Mouse (Mus musculus) stomach, postnatal 0 days (tissue): ENCODE data around the gene Galnt14. TPM values are rescaled to one million over a fixed set of nuclear protein-coding genes. Genes with fewer than 3 reads are reported as not detected.

ENCODE experiments used
- ATAC-seq: fragments of 200-750 bp; cut with Nextera tagmentation; 2 replicates; pipeline ENCODE4 v1.8.0; 2017; ENCODE audit not compliant: low FRiP score, low TSS enrichment
- DNase-seq: peaks from one replicate; pipeline ENCODE4 v3.0.0-alpha.2; 2016; ENCODE audit warnings: low spot score
- H3K27ac ChIP-seq: fragments of 300-500 bp; sonication (generic); replicated peaks from 2 replicates; pipeline ENCODE4 v1.5.1; 2014; ENCODE audit warnings: mild to moderate bottlenecking, control low read depth
- H3K27me3 ChIP-seq: fragments of 300-500 bp; sonication (generic); 2 replicates; pipeline ENCODE4 v1.6.1; 2014; ENCODE audit warnings: low read length; ENCODE audit not compliant: control insufficient read depth, insufficient read depth
- H3K36me3 ChIP-seq: fragments of 300-500 bp; sonication (generic); 2 replicates; pipeline ENCODE4 v1.6.1; 2014; ENCODE audit warnings: low read length, mixed read lengths; ENCODE audit not compliant: control insufficient read depth, insufficient read depth
- H3K4me1 ChIP-seq: fragments of 300-500 bp; sonication (generic); replicated peaks from 2 replicates; pipeline ENCODE4 v1.6.1; 2014; ENCODE audit warnings: antibody characterized with exemption; ENCODE audit not compliant: control insufficient read depth, insufficient read depth
- H3K4me2 ChIP-seq: fragments of 300-500 bp; sonication (generic); replicated peaks from 2 replicates; pipeline ENCODE4 v1.6.1; 2014; ENCODE audit warnings: low read depth, mild to moderate bottlenecking, control low read depth, moderate library complexity
- H3K4me3 ChIP-seq: fragments of 300-500 bp; sonication (generic); 2 replicates; pipeline ENCODE4 v1.5.1; 2014; ENCODE audit warnings: low read depth, low read length, control low read depth
- H3K9ac ChIP-seq: fragments of 300-500 bp; sonication (generic); 2 replicates; pipeline ENCODE4 v1.6.1; 2014; ENCODE audit warnings: mild to moderate bottlenecking, low read length, control low read depth, mixed read lengths
- H3K9me3 ChIP-seq: fragments of 300-500 bp; sonication (generic); 2 replicates; pipeline ENCODE4 v1.6.1; 2016; ENCODE audit warnings: low read length; ENCODE audit not compliant: control insufficient read depth
- CTCF ChIP-seq: IDR thresholded peaks from 2 replicates; pipeline ENCODE4 v1.5.1; 2016; ENCODE audit warnings: antibody characterized with exemption, low read depth, mild to moderate bottlenecking, moderate library complexity
- EP300 ChIP-seq: optimal IDR thresholded peaks from 2 replicates; pipeline ENCODE3; 2016; ENCODE audit warnings: antibody characterized with exemption
- WGBS: fragments of 180-500 bp; shearing (Covaris S2); extraction: QIAGEN DNeasy Blood & Tissue Kit; methylation state at CpG from one replicate; pipeline ENCODE4 v1.1.7; 2014; 5-methylcytosine and 5-hydroxymethylcytosine counted together
- polyA plus RNA-seq: library from polyadenylated mRNA; unstranded; fragments of >200 nt; fragmentation: Nextera tagmentation; extraction: Ambion mirVana; gene quantifications from 2 replicates; pipeline ENCODE4 v1.2.1, GENCODE M21; 2015

The Galnt14 gene
- polyA plus RNA-seq, 1 experiment from 2014 or later: 0.07 TPM

DNA sequence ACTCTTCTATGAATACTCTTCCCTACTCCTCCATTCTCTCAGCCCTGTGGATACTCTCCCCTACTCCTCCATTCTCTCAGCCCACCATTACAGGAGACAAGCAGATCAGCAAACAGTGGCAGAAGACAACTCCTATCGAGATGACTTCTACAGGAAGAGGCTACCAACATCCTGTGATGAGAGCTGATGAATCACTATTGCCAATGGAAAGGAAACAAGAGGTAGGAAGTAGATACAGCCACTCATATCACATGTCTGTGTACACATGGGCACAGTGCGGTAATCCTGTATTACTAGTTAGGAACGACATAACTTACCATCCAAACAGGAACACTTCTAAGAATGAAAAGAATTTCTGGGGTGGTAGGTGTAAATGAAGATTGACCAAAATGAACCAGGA, 53.9 kb downstream of the Galnt14 start:
- WGBS: 82% methylated on average over 3 of the region's 3 CpGs
- no peaks in the 10 kb centered on the region for H3K36me3 ChIP-seq

DNA sequence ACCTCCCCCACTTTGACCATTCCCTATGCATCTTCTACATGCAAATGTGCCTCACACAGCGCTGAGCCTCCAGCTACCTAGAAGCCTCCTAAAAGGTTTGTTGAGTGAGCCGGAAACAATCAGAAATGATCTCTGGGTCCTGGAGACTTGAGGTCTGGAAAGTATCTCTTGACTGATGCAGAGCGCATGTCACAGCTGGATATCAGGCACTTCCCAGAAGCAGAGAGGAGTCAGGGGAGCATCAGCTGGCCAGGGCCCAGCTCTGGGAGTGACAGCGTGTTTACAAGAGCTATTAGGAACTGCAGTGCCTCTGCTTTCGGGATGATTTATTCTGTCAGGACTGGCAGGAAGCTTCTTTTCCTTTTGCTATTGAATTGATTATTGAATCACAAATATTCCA, 56.0 kb downstream of the Galnt14 start:
- ATAC-seq (no peak), DNase-seq (no peak)
- Histone ChIP-seq H3K4me3 (no peak overlapping the region), H3K27ac (no peak overlapping the region), H3K36me3 (no peaks in the 10 kb centered on the region), H3K27me3 (no peaks in the 10 kb centered on the region), H3K4me2 (no peak overlapping the region), H3K4me1 (no peaks in the 10 kb centered on the region), H3K9ac (no peak overlapping the region), H3K9me3 (no peaks in the 10 kb centered on the region)
- no peak for TF ChIP-seq EP300
- TF ChIP-seq CTCF: no peak
- 31% methylated on average over 5 of the region's 5 CpGs for WGBS

More for the DNA sequence above, 53.9 kb downstream of the Galnt14 start:
- no peak overlapping the region for H3K27ac ChIP-seq
- no peak overlapping the region for H3K9ac ChIP-seq
- no peaks in the 10 kb centered on the region for H3K4me1 ChIP-seq
- TF ChIP-seq EP300 (no peak), CTCF (no peak)
- H3K27me3 ChIP-seq: no peaks in the 10 kb centered on the region
- H3K4me2 ChIP-seq: no peak overlapping the region
- ATAC-seq: no peak
- no peaks in the 10 kb centered on the region for H3K9me3 ChIP-seq
- DNase-seq: no peak
- H3K4me3 ChIP-seq: no peak overlapping the region

DNA sequence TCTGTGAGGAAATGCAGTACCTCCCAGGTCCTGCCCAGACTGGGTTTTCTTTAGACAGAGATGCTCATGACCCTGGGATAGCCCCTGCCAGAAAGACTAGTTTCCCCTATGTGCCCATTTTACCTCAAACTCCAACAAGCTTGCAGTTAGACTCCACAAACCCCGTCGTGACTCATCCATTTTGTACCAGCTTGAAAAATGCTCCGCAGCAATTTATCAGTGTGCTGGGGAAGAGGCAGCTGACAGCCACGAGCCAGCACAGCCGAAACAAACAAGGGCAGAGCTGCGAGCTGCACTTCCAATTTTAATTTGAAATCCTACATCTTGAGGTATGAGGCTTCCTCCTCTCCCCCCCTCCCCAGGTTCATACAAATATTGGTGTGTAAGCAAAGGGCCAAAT, 60.9 kb downstream of the Galnt14 start:
- Histone ChIP-seq H3K27ac (no peak overlapping the region), H3K4me2 (no peak overlapping the region), H3K27me3 (no peaks in the 10 kb centered on the region), H3K9me3 (no peaks in the 10 kb centered on the region), H3K4me3 (no peak overlapping the region), H3K9ac (no peak overlapping the region), H3K36me3 (no peaks in the 10 kb centered on the region), H3K4me1 (no peaks in the 10 kb centered on the region)
- TF ChIP-seq CTCF (no peak), EP300 (no peak)
- DNase-seq (no peak), ATAC-seq (no peak)
- WGBS: 49% methylated on average over 6 of the region's 6 CpGs

DNA sequence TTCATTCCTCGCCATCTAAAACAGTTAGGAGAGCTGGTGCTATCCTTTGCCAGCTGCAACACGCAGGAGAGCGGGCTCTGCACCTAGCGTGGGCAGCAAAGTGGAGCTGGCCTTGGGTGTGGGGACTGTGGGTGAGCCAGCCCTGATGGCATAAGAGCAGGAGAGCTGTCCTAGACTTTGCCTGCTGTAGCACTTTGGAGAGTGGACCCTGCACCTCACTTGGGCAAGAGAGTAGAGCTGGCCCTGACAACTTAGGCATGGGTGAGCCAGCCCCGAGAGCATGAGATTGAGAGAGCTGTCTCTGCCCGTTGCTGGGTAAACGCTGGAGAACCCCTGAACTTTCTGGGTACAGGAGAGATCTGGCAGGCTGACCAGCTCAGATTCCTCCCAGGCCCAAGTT, 68.6 kb downstream of the Galnt14 start:
- H3K4me1 ChIP-seq: no peaks in the 10 kb centered on the region
- H3K27ac ChIP-seq: no peak overlapping the region
- no peak overlapping the region for H3K4me2 ChIP-seq
- no peaks in the 10 kb centered on the region for H3K27me3 ChIP-seq
- no peaks in the 10 kb centered on the region for H3K9me3 ChIP-seq
- no peak for DNase-seq
- H3K9ac ChIP-seq: no peak overlapping the region
- H3K4me3 ChIP-seq: no peak overlapping the region
- H3K36me3 ChIP-seq: no peaks in the 10 kb centered on the region
- TF ChIP-seq CTCF: no peak
- TF ChIP-seq EP300: no peak
- 90% methylated on average over 7 of the region's 7 CpGs for WGBS
- no peak for ATAC-seq

DNA sequence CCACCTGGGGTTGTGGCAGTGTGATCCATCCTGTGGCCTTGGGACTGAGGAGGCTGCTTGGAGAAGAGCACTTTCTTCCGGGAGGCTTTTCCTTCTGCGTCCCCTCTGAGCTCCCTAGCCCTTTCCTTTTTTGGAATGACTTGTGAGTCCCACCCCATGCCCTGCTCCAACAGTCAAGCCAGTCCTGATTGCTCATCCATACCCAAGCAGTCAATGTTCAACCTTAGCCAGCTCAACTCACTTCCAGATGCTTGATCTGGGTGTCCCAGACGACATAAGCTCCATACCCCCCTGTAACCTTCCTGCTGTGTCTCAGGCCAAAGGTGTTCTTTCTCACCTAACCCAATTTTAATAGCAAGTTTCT, 70.2 kb downstream of the Galnt14 start:
- Histone ChIP-seq H3K4me2 (no peak overlapping the region), H3K9me3 (no peaks in the 10 kb centered on the region), H3K27me3 (no peaks in the 10 kb centered on the region), H3K9ac (no peak overlapping the region), H3K27ac (no peak overlapping the region), H3K36me3 (no peaks in the 10 kb centered on the region), H3K4me3 (no peak overlapping the region), H3K4me1 (no peaks in the 10 kb centered on the region)
- WGBS: 64% methylated on average over 3 of the region's 3 CpGs
- no peak for TF ChIP-seq EP300
- no peak for TF ChIP-seq CTCF
- ATAC-seq (no peak; the same call in 1 of the 2 replicates), DNase-seq (no peak)

DNA sequence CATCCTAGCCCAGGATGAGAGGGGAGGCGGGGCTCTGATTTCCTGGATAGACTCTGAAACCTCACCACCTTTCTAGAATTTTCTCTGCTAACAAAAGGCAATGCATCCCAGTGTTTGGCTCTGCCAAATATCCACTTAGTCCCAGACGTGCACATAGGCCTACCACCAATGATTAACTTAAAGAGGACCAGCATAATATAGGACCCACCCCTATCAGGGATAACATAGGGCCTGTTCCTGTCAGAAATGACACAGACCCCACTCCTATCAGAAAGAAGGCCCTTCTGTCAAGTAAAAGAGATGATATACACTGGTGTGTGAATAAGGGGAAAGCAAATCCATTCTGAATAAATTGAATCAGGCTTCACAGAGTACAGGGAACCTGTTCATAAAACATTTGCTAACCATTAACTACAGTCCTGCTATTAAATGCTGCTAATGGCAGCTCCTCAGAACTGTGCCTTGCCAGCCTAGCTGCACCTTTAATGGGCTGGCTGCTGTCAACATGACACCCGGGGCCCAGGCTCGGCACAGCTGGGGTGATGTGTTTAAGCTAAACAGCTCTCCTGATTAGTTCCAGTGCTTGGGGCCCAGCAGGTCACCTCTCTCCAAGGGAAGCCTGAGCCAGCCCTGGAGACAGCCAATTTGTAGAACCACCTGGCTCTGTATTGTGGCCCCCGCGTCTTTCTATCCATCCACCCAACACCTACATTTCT, 70.7 kb downstream of the Galnt14 start:
- no peak overlapping the region for H3K4me2 ChIP-seq
- no peaks in the 10 kb centered on the region for H3K9me3 ChIP-seq
- H3K27me3 ChIP-seq: no peaks in the 10 kb centered on the region
- no peak overlapping the region for H3K4me3 ChIP-seq
- no peak for DNase-seq
- no peak for TF ChIP-seq CTCF
- no peak for TF ChIP-seq EP300
- 32% methylated on average over 6 of the region's 6 CpGs for WGBS
- H3K9ac ChIP-seq: no peak overlapping the region
- no peaks in the 10 kb centered on the region for H3K36me3 ChIP-seq
- ATAC-seq: no peak
- H3K27ac ChIP-seq: no peak overlapping the region
- H3K4me1 ChIP-seq: no peaks in the 10 kb centered on the region
